Mouse (Mus musculus) adipocyte (in vitro differentiated cells): Measurements from ENCODE around the gene Ift20.
A peak's percentile ranks its signal among the peaks of the same experiment; 100 is the strongest.
"Not testable (repeated sequence)": the region's sequence is repeated elsewhere in the genome, so short reads cannot be mapped to it uniquely, and the experiment has no call there.

ENCODE experiments used
- DNase-seq: peaks from one replicate; pipeline ENCODE4 v3.0.0-alpha.2; 2016; ENCODE audit warnings: low spot score

Gene Ift20

GRCm38 (mm10) chr11:78566775-78567174 is 30.6 kb downstream of the Ift20 start:
- no peak for DNase-seq

DNA sequence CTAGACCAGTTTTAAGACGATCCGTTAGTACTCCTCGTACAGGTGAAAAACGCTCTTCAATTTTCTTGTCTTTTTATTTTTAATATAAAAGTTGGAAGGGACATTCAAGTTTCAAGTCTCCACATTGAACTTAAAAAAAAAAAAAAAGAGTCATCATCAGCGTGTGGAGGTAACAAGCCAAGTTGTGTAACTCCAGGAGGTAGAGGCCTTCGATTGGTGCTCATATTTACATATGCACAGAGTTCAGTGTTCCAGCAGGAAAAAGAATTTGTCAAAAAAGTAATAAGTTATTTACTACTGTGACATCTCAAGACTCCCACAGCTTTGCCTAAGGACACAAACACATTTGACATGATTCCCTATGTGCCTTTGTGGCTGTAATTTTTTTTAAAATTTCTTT is 31.5 kb downstream of the Ift20 start:
- DNase-seq: no peak

DNA sequence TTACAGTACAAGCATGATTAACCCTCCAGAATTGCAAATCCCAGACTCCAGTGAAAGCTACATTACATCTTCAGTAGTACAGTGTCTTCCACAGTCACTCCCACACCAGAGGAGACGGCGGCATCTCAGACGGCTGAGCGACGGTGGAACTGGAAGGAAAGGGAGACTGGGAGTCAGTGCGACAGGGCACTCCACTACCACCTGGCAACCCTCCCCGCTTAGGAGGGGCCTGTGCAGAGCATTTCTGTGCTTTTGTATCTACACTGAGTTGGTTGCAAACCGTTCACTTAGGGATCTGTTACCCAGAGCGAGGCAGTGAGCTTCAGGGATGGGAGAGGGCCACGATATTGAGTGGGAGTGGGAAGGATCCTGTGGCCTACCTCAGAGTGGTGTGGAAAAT is 32.7 kb downstream of the Ift20 start:
- DNase-seq: no peak

GRCm38 (mm10) chr11:78569806-78570205 is 33.6 kb downstream of the Ift20 start:
- DNase-seq: no peak

DNA sequence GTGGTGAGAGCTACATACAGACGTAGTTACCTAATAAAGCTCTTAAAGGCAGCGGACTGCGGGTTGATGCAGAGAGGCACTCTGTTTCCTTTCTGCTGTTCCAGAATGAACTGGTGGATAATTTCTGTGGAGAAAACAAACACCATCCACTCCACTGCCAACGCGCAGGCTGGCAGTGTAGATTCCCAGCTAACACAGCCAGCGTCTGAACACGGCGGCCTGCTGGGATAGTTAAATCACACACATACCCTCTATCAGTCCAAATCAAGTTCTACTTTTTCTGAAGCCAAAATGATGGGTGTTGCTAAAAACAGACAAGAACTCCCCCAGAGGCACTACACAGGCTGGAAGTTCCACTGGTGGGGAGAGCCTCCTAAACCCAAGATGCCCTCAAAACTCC is 35.3 kb downstream of the Ift20 start:
- no peak for DNase-seq

GRCm38 (mm10) chr11:78571854-78572253 is 35.7 kb downstream of the Ift20 start:
- no peak for DNase-seq

GRCm38 (mm10) chr11:78574031-78574430 is 37.9 kb downstream of the Ift20 start:
- not testable (repeated sequence) for DNase-seq

- DNase-seq: no peak
Observed at GRCm38 (mm10) chr11:78574536-78574935, 38.4 kb downstream of the Ift20 start.

- DNase-seq: peak; percentile 38
Observed at GRCm38 (mm10) chr11:78574975-78575374, 38.8 kb downstream of the Ift20 start.

- DNase-seq: no peak
Observed at GRCm38 (mm10) chr11:78582848-78583247, 46.7 kb downstream of the Ift20 start.

DNA sequence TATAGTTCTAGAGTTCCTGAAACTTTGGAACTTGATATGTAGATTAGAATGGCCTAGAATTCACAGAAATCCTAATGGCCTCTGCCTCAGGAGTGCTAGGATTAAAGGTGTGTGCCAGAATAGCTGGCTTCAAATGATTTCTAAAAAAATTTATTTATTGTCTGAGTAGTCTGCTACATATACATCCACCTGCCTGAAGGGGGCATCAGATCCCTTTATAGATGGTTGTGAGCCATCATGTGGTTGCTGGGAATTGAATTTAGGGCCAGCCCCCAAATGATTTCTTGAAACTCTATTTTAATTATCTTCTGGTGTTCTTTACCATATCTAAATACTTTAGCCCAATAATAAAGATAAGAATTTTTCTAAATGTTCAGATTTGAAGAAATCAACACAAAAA is 49.9 kb downstream of the Ift20 start:
- DNase-seq: no peak

DNA sequence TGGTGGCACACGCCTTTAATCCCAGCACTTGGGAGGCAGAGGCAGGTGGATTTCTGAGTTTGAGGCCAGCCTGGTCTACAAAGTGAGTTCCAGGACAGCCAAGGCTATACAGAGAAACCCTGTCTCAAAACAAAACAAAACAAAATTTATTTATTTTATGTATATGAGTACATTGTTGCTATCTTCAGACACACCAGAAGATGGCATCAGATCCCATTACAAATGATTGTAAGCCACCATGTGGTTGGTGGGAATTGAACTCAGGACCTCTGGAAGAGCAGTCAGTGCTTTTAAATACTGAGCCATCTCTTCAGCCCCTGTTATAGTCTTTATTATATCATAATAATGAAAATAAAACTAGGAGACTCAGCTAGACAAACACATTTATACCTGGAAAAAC is 51.5 kb downstream of the Ift20 start:
- DNase-seq: not testable (repeated sequence)
